Mouse (Mus musculus) spleen, adult 2 months (tissue): ENCODE data around the gene Zfp408. TPM values are rescaled to one million over a fixed set of nuclear protein-coding genes. Genes with fewer than 3 reads are reported as not detected.

Experiments
- DNase-seq, 2 experiments: peaks; one replicate each; pipeline versions ENCODE4 v3.0.0 to v3.0.0-alpha.2; 2012 to 2021; ENCODE audit warnings: low spot score in 2 of 2, low read depth in 1 of 2
- H3K27ac ChIP-seq: fragments of 200-500 bp; 2 replicates; pipeline ENCODE4 v1.5.1; 2012; ENCODE audit warnings: low read length, inconsistent platforms; ENCODE audit not compliant: insufficient read depth
- H3K27me3 ChIP-seq: fragments of 200-500 bp; 2 replicates; pipeline ENCODE4 v1.6.1; 2012; ENCODE audit warnings: mild to moderate bottlenecking, moderate library complexity, low read length, inconsistent platforms; ENCODE audit not compliant: control insufficient read depth, insufficient read depth
- H3K36me3 ChIP-seq: fragments of 200-500 bp; 2 replicates; pipeline ENCODE4 v1.6.1; 2012; ENCODE audit warnings: mild to moderate bottlenecking, low read length, inconsistent platforms; ENCODE audit not compliant: control insufficient read depth, insufficient read depth
- H3K4me1 ChIP-seq: fragments of 200-500 bp; 2 replicates; pipeline ENCODE4 v1.6.1; 2011; ENCODE audit warnings: inconsistent platforms; ENCODE audit not compliant: control insufficient read depth, insufficient read depth, insufficient read length
- H3K4me3 ChIP-seq: fragments of 200-500 bp; 2 replicates; pipeline ENCODE4 v1.5.1; 2011; ENCODE audit warnings: mild to moderate bottlenecking, inconsistent platforms; ENCODE audit not compliant: insufficient read depth, insufficient read length; ENCODE audit errors: extremely low read depth
- CTCF ChIP-seq: fragments of 200-500 bp; IDR thresholded peaks from 2 replicates; pipeline ENCODE4 v1.5.1; 2011; ENCODE audit warnings: mild to moderate bottlenecking, inconsistent platforms; ENCODE audit not compliant: insufficient read depth, insufficient read length, insufficient replicate concordance; ENCODE audit errors: extremely low read depth
- POLR2A ChIP-seq: fragments of 200-500 bp; IDR thresholded peaks from 2 replicates; pipeline ENCODE4 v1.6.1; 2011; ENCODE audit warnings: low read depth, low read length, inconsistent platforms
- WGBS: fragments of 180-500 bp; shearing (Covaris S2); methylation state at CpG from one replicate; pipeline ENCODE4 v1.1.7; 2018; 5-methylcytosine and 5-hydroxymethylcytosine counted together
- polyA plus RNA-seq: library from polyadenylated mRNA; depleted of rRNA; stranded (reverse); fragments of >200 nt; gene quantifications from 2 replicates; pipeline ENCODE4 v1.2.3, GENCODE M21; 2012

The Zfp408 gene
- polyA plus RNA-seq, 1 experiment: 13.3 TPM

DNA sequence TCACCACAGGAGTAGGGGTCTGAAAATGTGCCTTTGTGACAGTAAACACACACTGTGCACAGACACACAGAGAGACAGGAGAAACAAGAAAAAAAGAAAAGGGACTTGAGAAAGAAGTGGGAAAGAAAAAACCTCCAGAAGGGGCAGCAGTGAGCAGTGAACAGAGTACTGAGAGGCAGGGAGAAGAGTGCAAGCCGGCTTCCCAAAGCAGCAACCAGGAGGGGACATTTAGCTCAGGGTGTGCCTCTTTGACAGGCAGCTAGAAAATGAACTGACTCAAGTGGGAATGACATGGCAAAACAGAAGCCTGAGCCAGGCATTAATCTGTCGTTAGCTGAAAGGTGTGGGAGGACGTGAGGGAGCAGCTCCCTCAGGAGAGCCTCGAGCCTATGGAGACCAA lies 33.3 kb upstream of the Zfp408 start:
- DNase-seq: no peak
- WGBS: 75% methylated on average over 4 of the region's 4 CpGs
- no peaks in the 10 kb centered on the region for H3K4me1 ChIP-seq
- H3K27ac ChIP-seq: no peak overlapping the region
- no peak overlapping the region for H3K4me3 ChIP-seq
- H3K27me3 ChIP-seq: no peaks in the 10 kb centered on the region
- TF ChIP-seq CTCF (no peak), POLR2A (no peak)
- peaks cover 32% of the 10 kb centered on the region for H3K36me3 ChIP-seq

GRCm38 (mm10) chr2:91676961-91677360 lies 27.4 kb upstream of the Zfp408 start:
- Histone ChIP-seq H3K27ac (no peak overlapping the region), H3K4me1 (no peaks in the 10 kb centered on the region), H3K27me3 (no peaks in the 10 kb centered on the region), H3K4me3 (no peak overlapping the region), H3K36me3 (peaks cover 48% of the 10 kb centered on the region)
- TF ChIP-seq CTCF (no peak), POLR2A (no peak)
- no peak for DNase-seq

- H3K27ac ChIP-seq: no peak overlapping the region
- H3K4me1 ChIP-seq: no peaks in the 10 kb centered on the region
- 77% methylated on average over 2 of the region's 2 CpGs for WGBS
- peaks cover 47% of the 10 kb centered on the region for H3K36me3 ChIP-seq
- TF ChIP-seq POLR2A: no peak
- TF ChIP-seq CTCF: no peak
- H3K27me3 ChIP-seq: no peaks in the 10 kb centered on the region
- no peak for DNase-seq
- H3K4me3 ChIP-seq: no peak overlapping the region
These were observed 26.8 kb upstream of the Zfp408 start for GRCm38 (mm10) chr2:91676420-91676819.

DNA sequence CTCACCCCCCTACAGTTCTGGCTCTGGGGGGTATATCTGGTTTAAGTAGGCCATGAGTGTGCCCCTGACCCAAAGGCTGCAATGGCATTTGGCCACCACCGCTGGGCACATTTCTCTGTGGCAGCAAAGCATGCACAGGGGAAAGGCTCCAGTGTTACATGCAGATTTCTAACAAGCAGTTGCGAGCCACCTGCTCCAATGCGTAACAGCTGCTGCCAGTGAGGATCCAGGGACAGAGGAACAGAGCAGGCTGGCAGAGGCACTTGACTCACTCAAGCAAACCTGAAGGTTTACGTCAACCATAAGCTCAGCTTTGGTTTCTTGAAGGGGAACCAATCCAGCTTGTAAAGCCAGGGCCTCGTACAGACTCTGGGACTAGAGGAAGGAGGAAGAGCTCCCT lies 25.3 kb upstream of the Zfp408 start:
- no peak overlapping the region for H3K4me3 ChIP-seq
- no peak overlapping the region for H3K27ac ChIP-seq
- H3K4me1 ChIP-seq: no peaks in the 10 kb centered on the region
- no peak for DNase-seq
- peaks cover 49% of the 10 kb centered on the region for H3K36me3 ChIP-seq
- no peaks in the 10 kb centered on the region for H3K27me3 ChIP-seq
- WGBS: 91% methylated on average over 5 of the region's 5 CpGs
- TF ChIP-seq POLR2A (no peak), CTCF (no peak)

GRCm38 (mm10) chr2:91673587-91673986 lies 24.0 kb upstream of the Zfp408 start:
- Histone ChIP-seq H3K4me1 (no peaks in the 10 kb centered on the region), H3K36me3 (peaks cover 60% of the 10 kb centered on the region), H3K27ac (no peak overlapping the region), H3K4me3 (no peak overlapping the region), H3K27me3 (no peaks in the 10 kb centered on the region)
- no peak for DNase-seq
- no peak for TF ChIP-seq POLR2A
- no peak for TF ChIP-seq CTCF
- WGBS: 94% methylated on average over 2 of the region's 2 CpGs

GRCm38 (mm10) chr2:91670038-91670437 lies 20.4 kb upstream of the Zfp408 start:
- Histone ChIP-seq H3K27ac (no peak overlapping the region), H3K36me3 (peaks cover 53% of the 10 kb centered on the region)

DNA sequence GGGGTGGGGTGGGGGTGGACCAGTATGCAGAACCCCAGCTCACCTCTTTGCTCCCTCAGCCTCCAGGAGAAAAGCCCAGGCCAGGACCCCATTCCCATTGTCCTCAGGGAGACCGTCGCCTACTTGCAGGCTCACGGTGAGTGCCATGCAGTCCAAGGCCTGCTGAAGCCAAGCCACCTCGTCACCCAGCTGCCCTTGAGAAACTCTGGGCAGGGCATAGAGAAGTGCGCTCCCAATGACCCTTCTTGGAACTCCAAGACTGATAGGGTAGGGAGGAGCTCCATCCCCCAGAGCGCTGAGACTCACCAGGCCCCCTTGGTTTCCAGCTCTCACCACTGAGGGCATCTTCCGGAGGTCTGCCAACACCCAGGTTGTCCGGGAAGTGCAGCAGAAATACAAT lies 19.7 kb upstream of the Zfp408 start:
- no peaks in the 10 kb centered on the region for H3K27me3 ChIP-seq
- no peak for DNase-seq
- WGBS: 95% methylated on average over 8 of the region's 8 CpGs
- H3K4me3 ChIP-seq: no peak overlapping the region
- no peaks in the 10 kb centered on the region for H3K4me1 ChIP-seq
- no peak overlapping the region for H3K27ac ChIP-seq
- H3K36me3 ChIP-seq: peaks cover 50% of the 10 kb centered on the region
- TF ChIP-seq CTCF: no peak
- no peak for TF ChIP-seq POLR2A

More at GRCm38 (mm10) chr2:91670038-91670437, 20.4 kb upstream of the Zfp408 start:
- 93% methylated on average over 6 of the region's 6 CpGs for WGBS
- H3K4me1 ChIP-seq: no peaks in the 10 kb centered on the region
- no peak for DNase-seq
- H3K4me3 ChIP-seq: no peak overlapping the region
- no peaks in the 10 kb centered on the region for H3K27me3 ChIP-seq
- TF ChIP-seq CTCF (no peak), POLR2A (no peak)
